Mouse (Mus musculus): ENCODE data around the gene Gm21762. TPM values are rescaled to one million over a fixed set of nuclear protein-coding genes. Genes with fewer than 3 reads are reported as not detected.
"Not testable (repeated sequence)": the region's sequence is repeated elsewhere in the genome, so short reads cannot be mapped to it uniquely, and the experiment has no call there.

The Gm21762 gene
- total RNA-seq (2021), result not detected

GRCm38 (mm10) chr13:120215847-120216246 is at the start of gene Gm21762:
Gm21762 (minus strand) TSS chr13:120215947.
- DNase-seq; intact Hi-C loops (cut with DNase I): not testable (repeated sequence)

- DNase-seq; intact Hi-C loops (cut with DNase I): not testable (repeated sequence)
Observed at GRCm38 (mm10) chr13:120262870-120263269, 47.1 kb upstream of the Gm21762 start, which contains the start of gene AF067061. AF067061 (plus strand) TSS chr13:120263114.

DNA sequence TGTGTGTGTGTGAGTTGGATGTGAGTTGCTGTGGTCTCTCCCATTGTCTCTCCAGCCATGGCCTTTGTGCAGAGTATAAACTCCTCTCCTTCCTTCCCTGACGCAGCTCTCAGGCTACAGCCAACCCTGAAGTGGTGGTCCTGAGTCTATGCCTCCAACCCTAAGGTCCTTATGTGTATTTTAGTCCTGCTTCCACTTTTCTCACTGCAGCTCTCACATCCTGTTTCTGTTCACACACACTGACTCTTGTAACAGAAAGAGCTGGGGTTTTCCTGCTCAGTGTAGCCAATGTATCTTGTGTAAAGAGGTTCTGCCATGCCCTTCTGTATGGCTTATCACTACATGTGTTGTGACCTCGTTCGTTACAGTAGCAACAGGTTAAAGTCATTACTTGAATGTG is 44.0 kb upstream of the Gm21762 start:
- intact Hi-C loops (cut with DNase I); DNase-seq: not testable (repeated sequence)

DNA sequence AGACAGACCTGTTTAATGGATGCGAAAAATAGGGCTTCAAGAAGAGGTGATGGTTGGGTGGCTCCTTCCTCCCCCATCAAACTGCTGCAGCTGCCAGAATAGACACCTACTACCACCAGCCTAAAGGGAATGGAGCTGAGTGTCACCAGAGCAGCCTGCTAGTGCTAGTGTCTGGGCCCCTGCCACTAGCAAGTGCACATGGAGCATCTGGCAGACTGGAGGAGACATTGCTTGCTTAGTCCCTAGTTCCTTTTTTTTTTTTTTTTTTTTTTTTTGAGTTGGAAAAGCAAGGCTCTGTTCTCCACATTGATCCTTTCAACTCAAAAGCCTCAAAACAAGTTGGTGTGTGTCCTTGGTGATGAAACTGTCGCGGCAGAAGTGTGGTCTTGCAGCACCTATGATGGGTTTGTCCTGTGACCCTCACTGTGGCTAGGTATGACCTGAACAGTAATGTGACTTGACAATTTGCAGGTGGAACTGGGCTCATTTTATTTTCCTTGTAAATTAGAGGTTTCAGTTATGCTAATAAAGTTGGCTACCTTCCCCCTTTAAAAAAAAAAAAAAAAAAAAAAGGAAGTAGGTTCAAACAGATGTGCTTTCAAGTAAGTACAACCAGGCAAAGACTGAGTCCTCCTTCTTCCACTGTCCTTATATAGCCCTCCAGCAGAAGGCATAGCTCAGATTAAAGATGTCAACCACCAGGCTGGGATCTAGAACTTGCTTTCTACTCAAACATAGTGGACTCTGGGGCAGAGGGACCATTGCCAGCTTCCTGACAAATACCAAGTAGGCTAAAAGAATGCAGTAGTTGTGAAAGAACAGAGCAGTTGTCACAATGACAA is 43.3 kb upstream of the Gm21762 start:
- DNase-seq; intact Hi-C loops (cut with DNase I): not testable (repeated sequence)

GRCm38 (mm10) chr13:120251208-120251924 is 35.6 kb upstream of the Gm21762 start:
- intact Hi-C loops (cut with DNase I); DNase-seq: not testable (repeated sequence)

DNA sequence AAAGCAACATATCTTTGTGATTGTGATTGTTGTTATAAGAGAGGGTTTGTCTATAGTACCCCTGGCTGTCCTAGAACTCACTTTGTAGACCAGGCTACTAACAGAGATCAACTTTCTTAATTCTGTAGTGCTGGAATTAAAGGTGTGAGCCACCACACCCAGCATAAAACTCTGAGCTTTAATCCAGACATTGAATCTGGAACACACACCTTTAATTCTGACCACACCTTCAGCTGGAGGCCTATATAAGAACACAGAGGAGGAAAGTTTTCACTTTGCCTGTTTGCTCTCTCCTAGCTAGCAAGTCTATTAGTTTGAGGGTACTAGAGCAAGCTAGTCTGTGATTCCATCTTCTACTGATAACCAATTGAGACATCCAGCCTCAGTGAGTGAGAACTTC is 23.1 kb upstream of the Gm21762 start, which contains the start of gene Gm21731:
Gene Gm21731, plus strand, starts transcription at position 301 of the 400 bp plus-strand sequence.
- intact Hi-C loops (cut with DNase I); DNase-seq: not testable (repeated sequence)

DNA sequence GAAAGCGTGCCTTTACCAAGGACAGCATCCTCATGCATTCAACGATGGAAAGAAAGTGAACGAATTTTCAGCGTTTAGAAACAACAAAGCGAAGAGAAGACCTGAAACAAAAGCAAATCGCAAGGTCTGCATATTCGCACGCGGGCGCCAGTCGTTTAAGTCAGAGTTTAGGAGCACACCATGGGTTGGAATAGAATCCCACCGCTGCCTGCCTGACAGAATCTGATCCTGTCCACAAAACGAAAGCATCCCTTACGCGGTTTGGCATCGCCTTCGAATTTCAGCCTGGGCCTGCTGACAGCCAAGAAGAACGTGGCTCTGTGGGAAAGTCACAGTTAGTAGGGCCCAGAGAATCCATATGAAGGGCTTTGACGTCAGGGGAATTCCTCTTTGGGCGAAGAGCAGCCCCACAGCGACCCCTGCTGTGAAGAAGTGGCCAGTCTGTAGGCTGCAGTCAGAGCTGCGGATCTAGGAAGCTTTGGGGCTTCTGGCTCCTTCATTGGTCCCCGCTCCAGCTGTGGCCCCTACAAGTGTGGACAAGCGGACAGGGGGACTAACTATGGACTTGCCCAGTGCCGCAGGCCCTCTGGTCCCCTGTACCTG is 16.8 kb upstream of the Gm21762 start:
- intact Hi-C loops (cut with DNase I); DNase-seq: not testable (repeated sequence)

- DNase-seq; intact Hi-C loops (cut with DNase I): not testable (repeated sequence)
Observed at GRCm38 (mm10) chr13:120231798-120232197, 16.1 kb upstream of the Gm21762 start.

GRCm38 (mm10) chr13:120223012-120223659 is 7.4 kb upstream of the Gm21762 start:
- DNase-seq; intact Hi-C loops (cut with DNase I): not testable (repeated sequence)

GRCm38 (mm10) chr13:120220922-120221321 is 5.2 kb upstream of the Gm21762 start:
- DNase-seq; intact Hi-C loops (cut with DNase I): not testable (repeated sequence)

DNA sequence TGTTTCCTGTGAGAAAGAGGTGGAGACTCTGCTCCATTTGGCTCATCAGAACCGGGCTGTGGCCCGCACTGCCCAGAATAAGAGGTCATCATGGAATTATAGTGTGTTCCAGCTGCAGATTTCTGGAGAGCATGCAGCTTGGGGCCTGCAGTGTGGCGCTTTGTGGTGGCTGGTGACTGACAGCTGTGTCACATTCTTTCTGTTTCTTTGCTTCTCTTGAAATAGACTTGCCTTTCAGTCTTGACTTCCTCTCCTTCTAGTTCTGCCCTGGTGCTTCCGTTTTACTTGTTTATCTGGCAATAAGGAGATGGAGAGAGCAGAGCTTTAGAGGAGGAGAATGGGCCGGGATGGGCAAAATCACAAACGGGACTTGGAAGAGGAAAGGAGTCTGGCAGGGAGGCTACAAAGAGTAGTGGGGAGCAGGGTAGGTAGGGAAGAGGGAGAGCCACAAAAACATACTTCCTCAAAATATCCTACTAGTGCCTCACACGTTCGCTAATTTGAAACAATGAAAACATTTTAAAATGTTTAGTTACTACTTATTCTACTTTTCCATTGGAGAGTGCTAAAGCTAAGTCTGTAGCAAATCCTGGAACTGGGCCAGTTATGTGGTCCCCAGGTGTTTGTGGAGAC is 19.4 kb downstream of the Gm21762 start:
- intact Hi-C loops (cut with DNase I); DNase-seq: not testable (repeated sequence)

DNA sequence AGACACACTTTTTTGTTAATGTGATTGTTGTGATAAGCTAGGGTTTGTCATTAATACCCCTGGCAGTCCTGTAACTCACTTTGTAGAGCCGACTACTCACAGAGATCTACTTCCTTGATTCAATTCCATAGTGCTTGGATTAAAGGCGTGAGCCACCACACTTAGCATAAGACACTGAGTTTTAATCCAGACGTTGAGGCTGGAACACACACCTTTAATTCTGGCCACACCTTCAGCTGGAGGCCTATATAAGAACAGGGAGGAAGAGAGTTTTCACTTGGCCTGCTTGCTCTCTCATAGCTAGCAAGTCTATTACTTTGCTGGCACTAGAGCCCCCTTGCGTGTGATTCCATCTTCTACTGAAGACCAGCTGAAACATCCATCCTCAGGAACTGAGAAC is 43.6 kb downstream of the Gm21762 start, which contains the start of gene Gm21818:
Gene Gm21818, plus strand, starts transcription at position 301 of the 400 bp plus-strand sequence.
- DNase-seq; intact Hi-C loops (cut with DNase I): not testable (repeated sequence)

GRCm38 (mm10) chr13:120168301-120168700 is 47.4 kb downstream of the Gm21762 start:
- intact Hi-C loops (cut with DNase I), result not testable (repeated sequence)
- DNase-seq, result peak in 1 of 2 experiments; percentile 1

Other genes with a start within 250 kb of the Gm21762 start
- gene Gm36079, start 188.9 kb downstream of the Gm21762 start, total RNA-seq (2021), result not detected
- not detected for gene Gm21188, start 163.8 kb downstream of the Gm21762 start, total RNA-seq (2021)
- gene Gm20767, start 75.7 kb downstream of the Gm21762 start, total RNA-seq (2021), result not detected
- gene Gm21818, start 43.5 kb downstream of the Gm21762 start, total RNA-seq (2021), result not detected
- not detected for gene Gm21731, start 23.2 kb upstream of the Gm21762 start, total RNA-seq (2021)
- not detected for gene AF067061, start 47.2 kb upstream of the Gm21762 start, total RNA-seq (2021)
- not detected for gene BC147527, start 84.4 kb upstream of the Gm21762 start, total RNA-seq (2021)
- gene Tcstv3, start 100.9 kb upstream of the Gm21762 start, total RNA-seq (2021), result not detected

All from heart, postnatal 10 days (tissue).